Mouse (Mus musculus): Measurements from ENCODE around the gene Cfap97.

DNA sequence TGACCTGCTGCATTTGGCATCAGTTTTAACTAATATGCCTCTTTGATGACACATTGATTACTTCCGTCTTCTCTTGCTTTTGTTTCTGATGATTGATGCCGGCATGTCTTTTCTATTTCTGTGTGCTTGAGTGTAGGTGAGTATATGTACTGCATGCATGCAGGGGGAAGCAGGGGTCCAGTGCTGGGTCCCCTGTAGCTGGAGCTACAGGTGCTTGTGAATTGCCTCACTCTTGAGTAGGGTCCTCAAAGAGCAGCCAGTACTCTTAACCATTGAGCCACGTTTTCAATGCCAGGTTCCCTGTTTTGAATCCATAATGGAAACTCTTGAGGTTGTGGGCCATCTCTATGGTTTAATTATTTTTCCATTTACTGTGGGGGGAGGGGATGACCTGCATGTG, 52.7 kb downstream of the Cfap97 start:
- TF ChIP-seq POLR2A (IDR thresholded peaks at IDR 0.05; ENCODE audit: control insufficient read depth in 1 of 2, insufficient read depth in 1 of 2, low read depth in 1 of 2, low read length in 2 of 2, poor library complexity in 1 of 2) (0 out of 4 replicates have a peak, but pooled peaks of 1 of the 2 experiments have one; percentile 9), CTCF (IDR thresholded peaks at IDR 0.05 in 2 of 3, conservative IDR thresholded peaks at IDR 0.05 in 1 of 3; ENCODE audit: control insufficient read depth in 1 of 3, insufficient read depth in 1 of 3, low read depth in 2 of 3, low read length in 3 of 3, poor library complexity in 1 of 3, severe bottlenecking in 1 of 3) (no peak), TAL1 (IDR thresholded peaks at IDR 0.05; ENCODE audit: low read length) (no peak), GABPA (IDR thresholded peaks at IDR 0.05; ENCODE audit: low read depth, low read length) (no peak), E2F4 (IDR thresholded peaks at IDR 0.05; ENCODE audit: borderline replicate concordance, low read depth, low read length) (no peak), MYC (IDR thresholded peaks at IDR 0.05; ENCODE audit: low read depth, low read length) (no peak), MEF2A (IDR thresholded peaks at IDR 0.05; ENCODE audit: extremely low read depth, insufficient replicate concordance, low read depth, low read length, poor library complexity, severe bottlenecking) (no peak), MYB (IDR thresholded peaks at IDR 0.05; ENCODE audit: low read depth, low read length) (no peak), NRF1 (IDR thresholded peaks at IDR 0.05; ENCODE audit: insufficient read depth, low read depth, low read length, poor library complexity, severe bottlenecking) (no peak), SMC3 (IDR thresholded peaks at IDR 0.05; ENCODE audit: low read depth, low read length) (no peak), MXI1 (IDR thresholded peaks at IDR 0.05; ENCODE audit: low read depth, low read length) (no peak), GATA1 (IDR thresholded peaks at IDR 0.05; ENCODE audit: low read depth, low read length) (no peak)

Measured in MEL (cell line).